Mouse (Mus musculus): ENCODE measurements around the gene Thbd.

The Thbd gene

DNA sequence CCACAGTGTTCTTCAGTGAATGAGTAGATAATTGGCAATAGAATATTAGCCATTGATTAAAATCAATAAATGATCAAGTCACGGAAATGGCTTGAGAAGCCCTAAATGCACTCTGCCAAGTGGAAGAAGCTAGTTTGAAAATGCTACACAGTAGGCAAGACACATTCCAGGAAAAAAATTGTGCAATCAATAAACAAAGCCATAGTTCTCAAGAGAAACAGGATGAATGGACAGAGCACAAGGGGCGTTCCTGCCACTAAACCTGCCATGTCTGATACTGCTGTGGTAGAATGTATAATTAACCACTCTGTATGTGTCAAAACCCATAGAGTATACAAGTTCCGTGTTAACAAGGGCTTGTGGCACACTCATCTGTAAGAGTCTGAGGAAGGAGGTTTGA, 19.6 kb upstream of the Thbd start:
- in situ Hi-C loops (cut with MboI; ENCODE audit: unreplicated experiment in 2 of 2), result no loop called here

DNA sequence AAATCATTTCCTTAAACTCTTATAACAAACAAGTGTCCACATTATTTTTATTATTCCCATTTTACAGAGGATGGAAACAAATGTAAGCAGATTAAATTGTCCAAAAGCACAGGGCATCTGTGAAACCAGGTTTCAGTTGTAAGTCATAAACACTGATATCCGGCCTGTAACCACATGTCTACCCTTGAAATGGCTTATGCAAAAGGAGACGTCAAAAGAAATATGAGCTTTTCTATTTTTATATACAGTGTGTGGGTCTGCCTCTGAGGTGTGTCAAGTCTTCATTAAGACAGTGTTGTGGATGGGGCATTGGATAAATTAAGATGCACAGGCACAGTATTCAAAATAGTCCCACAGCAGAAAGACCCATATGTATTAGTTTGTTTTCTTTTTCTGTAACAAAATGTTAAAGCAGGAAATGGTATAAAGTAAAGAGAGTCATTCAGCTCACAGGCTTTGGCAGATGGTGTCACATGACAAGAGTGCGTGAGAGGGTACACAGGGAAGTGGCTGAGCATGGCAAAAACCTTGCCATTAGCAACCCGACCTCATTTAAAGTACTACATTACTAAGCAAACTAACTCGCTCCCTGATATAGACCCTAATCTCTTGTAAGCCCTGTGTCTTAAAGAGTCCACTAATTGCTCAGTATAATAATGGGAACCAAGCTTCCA, 17.9 kb upstream of the Thbd start:
- in situ Hi-C loops (cut with MboI; ENCODE audit: unreplicated experiment in 2 of 2), result no loop called here

DNA sequence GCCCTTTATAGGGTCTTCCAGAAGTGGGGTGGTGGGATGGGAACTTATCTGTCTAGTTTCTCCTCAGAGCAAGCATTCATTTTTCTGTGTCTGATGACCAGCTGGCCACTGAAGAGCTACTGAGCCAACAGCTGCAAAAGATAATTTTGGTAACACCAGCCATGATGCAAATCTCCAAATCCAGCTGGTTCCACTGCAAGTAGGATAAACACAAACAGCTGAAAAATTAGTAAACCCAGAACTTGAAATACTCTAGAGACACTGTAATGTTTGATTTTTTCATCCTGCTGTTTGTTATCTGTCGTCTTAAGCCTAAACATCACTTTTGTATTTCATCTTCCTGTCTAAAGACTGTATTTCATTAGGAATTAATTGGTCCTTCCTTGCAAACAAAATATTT, 13.7 kb upstream of the Thbd start:
- in situ Hi-C loops (cut with MboI; ENCODE audit: unreplicated experiment in 2 of 2), result no loop called here

DNA sequence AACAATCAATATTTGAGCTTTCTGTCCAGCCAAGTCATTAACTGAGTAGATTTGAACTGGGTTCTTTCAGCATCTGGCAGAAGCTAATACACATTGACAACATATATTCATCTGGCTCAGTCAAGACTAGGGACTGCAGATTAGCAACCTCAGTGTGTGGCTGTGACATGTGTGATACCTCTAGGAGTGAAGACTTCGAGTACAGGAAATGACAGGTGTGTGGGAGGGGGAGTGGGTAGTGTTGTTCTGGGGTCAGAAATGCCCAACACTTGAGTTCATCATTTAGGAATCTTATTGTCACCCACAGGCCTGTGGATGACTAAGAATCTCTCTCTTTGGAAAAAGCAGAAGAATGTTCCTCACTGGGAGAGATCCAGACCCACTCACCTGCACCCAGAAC, 13.1 kb upstream of the Thbd start:
- in situ Hi-C loops (cut with MboI; ENCODE audit: unreplicated experiment in 2 of 2), result no loop called here

DNA sequence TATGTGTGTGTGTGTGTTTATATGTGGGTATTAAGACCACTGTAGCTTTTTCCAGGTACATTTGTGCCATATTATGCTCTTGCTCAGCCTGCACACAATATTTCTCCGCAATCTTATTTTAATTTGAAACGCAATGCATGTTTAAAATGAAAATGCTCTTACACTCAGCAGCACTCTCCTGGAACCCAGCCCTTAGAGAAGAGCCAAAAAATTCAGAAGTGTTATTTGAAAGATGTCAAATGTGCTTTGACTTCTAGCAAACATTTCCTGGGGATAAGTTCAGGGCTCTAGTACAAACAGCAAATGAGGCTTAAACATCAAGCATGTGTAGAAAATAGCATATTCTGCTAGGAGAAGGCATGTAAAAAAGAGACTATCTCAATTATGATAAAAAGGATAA, 11.8 kb upstream of the Thbd start:
- in situ Hi-C loops (cut with MboI; ENCODE audit: unreplicated experiment in 2 of 2), result no loop called here

DNA sequence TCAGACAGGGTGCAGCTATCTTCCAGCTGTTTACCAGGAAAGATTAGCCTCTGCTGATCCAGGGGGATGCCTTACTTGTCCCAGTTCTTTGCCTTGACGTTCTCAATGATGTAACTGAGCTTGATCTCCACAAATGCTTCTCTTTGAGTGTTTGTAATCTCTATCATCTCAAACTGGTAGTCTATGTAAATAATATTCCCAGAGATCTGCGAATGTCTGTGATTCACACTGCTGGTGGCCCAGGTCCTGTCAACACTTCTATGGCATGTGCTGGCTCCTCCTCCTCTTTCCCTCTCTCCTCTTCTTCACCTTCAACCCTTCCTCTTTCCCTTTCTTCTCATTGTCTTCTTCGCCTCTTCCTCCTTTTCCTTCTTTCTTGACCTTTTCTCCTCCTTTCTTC, 11.2 kb upstream of the Thbd start:
- in situ Hi-C loops (cut with MboI; ENCODE audit: unreplicated experiment in 2 of 2), result no loop called here

DNA sequence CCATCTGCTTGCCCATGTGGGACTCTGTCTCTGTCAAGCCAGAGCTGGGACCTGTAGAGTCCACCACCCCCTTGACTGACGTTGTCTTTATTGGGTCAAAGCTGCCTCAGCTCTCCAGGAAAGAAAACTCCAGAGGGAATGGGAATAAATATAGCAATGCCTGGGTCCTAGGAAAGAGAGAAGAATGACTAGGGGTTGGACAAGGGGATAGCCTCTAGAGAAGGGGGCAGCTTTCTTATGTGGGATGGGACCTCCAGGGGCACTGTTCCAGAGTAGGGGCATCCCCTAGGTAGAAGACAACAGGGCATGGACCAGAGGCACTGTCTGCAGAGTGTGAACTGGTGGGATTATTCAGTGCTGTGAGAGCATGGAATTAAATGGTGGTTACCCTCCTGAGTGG, 1.8 kb upstream of the Thbd start:
- in situ Hi-C loops (cut with MboI; ENCODE audit: unreplicated experiment in 2 of 2), result loop anchor here (5.0 to 10.0 kb wide), 4 partner anchors 122 to 245 kb away; no protein-coding TSS in a partner anchor

DNA sequence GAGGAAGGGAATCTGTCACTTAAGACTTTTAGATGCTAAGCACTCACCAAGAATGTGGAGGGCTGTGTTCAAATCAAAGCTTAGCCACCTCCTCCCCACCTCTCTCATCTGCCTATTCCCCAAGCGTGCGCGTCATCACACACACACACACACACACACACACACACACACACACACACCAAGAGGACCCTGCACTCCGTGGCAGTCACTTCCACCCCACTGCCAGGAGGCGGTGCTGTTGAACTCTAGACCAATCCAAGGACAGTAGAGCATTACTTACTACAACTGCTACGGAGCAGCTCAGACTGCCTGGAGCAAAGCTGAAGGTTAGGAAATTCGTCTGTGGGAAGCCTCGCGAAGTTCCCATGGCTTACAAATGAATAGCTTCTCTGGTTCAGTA, 1.2 kb upstream of the Thbd start:
- in situ Hi-C loops (cut with MboI; ENCODE audit: unreplicated experiment in 2 of 2), result loop anchor here (5.0 to 10.0 kb wide), 4 partner anchors 123 to 246 kb away; no protein-coding TSS in a partner anchor

DNA sequence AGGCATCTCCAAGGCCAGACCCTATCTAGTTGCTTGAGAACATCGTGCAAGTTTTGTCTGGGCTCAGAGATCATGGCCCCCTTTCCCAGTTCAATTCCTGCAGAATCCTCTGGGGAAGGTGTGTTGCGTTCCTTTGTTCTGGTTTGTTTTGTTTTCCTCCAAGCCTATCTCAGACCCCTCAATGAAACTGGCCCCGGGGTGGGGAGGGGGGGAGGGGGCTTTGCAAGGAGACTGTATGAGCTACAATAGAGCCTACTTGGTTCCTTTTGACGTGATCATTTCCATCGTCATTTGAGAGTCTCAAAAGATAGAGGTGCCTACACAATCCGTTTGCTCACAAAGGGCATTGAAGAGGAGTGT, 753 bp upstream of the Thbd start:
- in situ Hi-C loops (cut with MboI; ENCODE audit: unreplicated experiment in 2 of 2), result loop anchor here (5.0 to 10.0 kb wide), 4 partner anchors 124 to 246 kb away; no protein-coding TSS in a partner anchor

DNA sequence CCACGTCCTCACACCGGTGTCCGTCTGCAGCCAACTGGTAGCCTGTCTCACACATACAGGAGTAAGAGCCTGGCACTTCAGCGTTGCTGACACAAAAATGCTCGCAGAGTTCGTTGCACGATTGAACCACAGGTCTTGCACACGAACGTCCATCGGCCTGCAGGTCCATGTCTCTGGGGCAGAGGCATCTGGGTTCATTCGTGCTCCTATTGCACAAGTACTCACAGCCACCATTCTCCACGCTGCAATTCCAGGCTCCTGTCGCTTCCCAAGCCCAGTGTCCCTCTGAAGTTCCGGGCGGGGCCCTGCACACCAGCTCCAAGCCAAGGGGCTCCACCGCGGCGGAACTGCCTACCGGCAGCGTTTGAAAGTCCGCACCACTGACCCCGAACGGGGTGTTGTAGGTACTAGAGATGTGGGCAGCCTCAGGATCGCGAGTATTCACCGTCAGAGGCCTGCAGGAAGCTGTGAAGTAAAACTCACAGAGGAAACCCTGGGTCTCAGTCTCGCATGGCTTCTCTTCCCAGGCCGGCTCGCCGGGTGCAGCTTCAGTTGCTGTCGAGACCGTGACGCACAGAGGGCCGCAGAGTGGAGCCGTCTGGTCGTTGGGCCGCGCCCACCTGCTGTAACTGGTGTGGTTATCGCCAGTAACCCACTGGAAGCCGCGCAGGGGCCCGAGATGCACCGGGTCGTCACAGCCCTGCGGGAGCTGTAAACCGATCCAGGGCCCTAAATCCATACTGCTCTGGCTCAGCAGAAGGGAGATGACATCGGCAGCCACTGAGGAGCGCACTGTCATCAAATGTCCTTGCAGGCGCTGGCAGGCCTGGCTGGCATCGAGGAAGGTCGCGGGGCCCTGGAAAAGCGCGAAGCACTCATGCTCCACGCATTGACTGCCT, 768 bp downstream of the Thbd start:
- in situ Hi-C loops (cut with MboI; ENCODE audit: unreplicated experiment in 2 of 2), result loop anchor here (5.0 to 10.0 kb wide), 4 partner anchors 125 to 248 kb away; no protein-coding TSS in a partner anchor

DNA sequence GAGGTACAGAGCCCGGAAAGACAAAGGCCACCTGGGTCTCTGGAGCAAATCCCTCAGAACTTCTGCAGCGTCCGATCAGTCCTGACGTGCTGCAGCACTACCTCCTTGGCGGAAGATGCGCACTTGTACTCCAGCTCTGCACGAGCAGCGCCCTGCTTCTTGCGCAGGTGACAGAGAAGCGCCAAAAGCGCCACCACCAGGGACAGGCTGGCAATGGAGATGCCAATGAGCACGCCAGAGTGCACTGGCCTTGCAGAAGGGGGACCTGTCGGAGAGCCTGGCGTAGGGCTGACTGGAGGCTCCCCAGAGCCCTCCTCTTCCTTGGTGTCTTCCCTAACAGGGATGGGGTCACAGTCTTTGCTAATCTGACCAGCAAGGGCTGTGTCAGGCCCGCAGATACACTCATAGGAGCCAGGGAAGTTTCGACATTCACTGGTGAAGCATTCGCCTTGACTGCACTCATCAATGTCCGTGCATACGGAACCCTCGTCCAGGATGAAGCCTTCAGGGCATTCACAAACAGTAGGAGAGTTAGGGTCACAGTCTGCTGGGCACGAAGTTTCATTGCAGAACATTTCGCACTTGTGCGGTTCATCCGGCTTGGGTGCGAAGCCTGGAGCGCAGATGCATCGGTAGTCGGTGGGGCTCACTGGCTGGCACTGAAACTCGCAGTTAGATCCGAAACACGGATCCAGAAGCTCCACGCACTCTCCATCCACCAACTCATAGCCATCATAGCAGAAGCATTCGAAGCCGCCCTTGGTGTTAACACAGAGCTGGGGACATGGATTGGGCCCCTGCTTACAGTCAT, 1.6 kb downstream of the Thbd start:
- in situ Hi-C loops (cut with MboI; ENCODE audit: unreplicated experiment in 2 of 2), result loop anchor here (5.0 to 10.0 kb wide), 4 partner anchors 126 to 248 kb away; no protein-coding TSS in a partner anchor

DNA sequence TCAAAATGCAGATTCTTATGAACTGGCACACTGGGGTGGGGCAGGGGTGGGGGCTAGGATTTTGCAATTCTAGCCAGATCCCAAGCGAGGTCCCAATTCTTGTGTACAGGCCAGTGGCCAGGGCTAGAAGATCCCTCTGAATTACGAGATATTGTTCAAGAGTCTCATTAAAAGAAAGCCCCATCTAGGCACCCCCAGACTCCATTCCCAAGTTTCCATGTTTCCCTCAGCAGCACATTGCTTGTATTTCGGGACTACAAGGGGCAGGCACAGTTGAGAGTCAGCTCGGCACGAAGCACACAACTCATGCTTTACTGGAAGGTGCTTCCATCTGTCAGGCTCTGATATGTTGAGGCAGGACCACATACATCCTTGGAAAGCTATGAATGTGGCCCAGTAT, 3.1 kb downstream of the Thbd start:
- in situ Hi-C loops (cut with MboI; ENCODE audit: unreplicated experiment in 2 of 2), result loop anchor here (5.0 to 10.0 kb wide), 4 partner anchors 127 to 250 kb away; no protein-coding TSS in a partner anchor

DNA sequence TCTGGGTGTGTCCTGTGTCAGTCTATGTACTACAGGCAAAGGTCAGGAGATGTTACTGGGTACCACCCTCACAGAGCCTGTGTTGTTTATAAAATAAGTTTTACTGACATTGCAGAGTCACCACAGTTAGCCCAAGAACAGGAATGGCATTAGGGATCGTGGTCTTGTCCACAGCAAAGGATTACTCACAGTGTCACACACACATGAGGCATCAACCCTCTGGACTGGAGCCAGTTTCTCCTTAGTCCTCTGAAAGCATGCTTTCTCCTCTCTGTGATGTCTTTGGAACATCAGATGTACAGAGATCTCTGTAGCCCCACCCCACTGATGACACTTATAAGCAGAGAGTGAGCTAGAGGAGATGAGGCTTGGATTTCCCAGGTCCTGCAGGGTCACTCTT, 5.8 kb downstream of the Thbd start:
- in situ Hi-C loops (cut with MboI; ENCODE audit: unreplicated experiment in 2 of 2), result loop anchor here in 1 of 2 experiments (10.0 kb wide), 1 partner anchor 253 kb away; no protein-coding TSS in a partner anchor

DNA sequence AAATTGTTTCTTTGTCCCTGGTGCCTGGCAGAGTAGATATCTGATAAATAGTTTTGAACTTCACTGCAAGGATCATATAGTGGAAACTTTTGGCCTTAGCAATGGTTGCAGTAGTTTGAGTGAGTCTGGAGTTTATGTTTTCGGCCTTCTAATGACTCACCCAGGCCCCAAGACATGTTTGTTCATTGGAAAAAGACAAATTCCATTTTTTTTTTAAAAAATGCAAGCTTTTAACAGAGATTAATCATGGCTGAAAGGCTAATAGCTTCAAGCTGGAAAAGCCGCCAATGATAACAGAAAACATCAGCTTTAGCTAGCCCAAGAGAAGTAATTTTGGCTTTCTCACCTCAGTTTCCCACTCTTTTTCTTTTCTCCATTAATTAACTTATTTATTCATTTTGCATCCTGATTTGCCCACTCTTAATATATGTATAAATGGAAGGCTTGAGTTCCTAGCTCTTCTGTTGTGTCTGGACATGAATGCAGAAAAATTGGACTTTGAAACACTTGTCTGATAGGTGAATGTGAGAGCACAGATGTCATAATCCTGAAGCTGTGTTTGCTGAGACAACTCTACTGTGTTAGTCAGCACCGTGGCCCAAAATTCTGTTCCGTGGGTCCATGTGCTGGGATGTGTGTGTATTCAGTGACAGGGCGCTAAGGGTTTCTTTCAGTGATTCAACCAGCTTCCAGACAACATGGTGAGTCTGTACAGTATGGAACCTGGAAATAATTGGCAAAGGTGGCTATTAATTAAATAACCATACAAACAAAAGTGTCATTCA, 8.9 kb downstream of the Thbd start:
- in situ Hi-C loops (cut with MboI; ENCODE audit: unreplicated experiment in 2 of 2), result loop anchor here (25.0 kb wide), 1 partner anchor 488 kb away; the partner anchor contains the start of gene Cst3 (in 2 of the 2)

DNA sequence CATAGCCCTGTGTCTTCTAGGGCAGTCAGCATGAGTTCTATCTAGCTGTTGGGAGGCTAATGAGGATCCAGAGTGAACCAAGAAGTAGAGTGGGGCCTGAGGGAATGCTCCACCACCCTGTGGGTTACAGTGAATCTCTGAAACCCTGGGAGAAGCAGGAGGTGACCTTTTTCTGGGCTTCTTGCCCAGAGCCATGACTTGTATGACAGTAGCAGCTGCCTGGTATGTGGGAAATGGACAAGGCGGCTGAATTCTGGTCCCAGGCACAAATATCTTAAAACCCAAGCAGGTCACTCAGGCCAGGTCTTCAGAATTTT, 10.2 kb downstream of the Thbd start:
- in situ Hi-C loops (cut with MboI; ENCODE audit: unreplicated experiment in 2 of 2), result loop anchor here (25.0 kb wide), 1 partner anchor 490 kb away; the partner anchor contains the start of gene Cst3 (in 2 of the 2)

DNA sequence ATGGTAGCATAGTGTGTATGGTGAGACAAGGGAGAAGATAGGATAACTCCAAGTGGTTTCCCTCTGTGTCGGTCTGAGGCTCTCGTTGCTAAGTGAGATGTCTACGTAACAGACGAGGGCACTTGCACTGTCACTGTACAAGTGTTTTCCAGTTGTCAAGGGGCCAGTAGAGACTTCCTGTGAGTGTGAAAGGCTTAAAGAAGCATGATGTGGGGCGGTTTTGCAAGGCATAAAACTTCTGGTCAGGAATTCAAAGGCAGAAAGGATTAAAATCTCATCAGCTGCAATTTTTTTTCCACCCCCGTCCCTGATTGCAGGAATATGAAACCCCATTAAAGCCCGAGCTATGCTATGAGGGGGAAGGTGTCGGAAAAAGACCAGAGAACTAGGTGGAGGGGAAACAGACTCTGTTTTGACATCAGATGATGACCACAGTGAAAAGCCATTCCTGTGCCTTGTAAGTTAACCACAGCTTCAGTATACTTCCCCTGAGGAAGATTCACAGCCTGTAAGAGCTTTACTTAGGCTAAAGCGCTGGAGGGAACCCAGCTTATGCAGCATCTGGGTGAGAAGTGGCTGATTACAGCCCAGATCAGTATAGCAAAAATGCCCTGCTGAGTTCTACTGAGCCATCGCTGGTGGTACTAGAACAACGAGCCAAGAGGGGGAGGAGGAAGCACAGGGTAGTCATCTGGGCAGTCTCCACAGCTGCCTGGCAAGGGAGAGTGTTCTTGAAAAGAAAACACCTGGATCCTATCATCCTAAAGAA, 10.8 kb downstream of the Thbd start:
- in situ Hi-C loops (cut with MboI; ENCODE audit: unreplicated experiment in 2 of 2), result loop anchor here (25.0 kb wide), 1 partner anchor 490 kb away; the partner anchor contains the start of gene Cst3 (in 2 of the 2)

DNA sequence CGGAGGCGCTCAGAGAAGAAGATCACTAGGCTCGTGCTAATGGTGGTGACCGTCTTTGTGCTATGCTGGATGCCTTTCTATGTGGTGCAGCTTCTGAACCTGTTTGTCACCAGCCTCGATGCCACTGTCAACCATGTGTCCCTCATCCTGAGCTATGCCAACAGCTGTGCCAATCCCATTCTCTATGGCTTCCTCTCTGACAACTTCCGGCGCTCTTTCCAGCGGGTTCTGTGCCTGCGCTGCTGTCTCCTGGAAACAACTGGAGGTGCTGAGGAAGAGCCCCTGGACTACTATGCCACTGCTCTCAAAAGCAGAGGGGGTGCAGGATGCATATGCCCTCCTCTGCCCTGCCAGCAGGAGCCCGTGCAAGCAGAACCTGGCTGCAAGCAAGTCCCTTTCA, 11.8 kb downstream of the Thbd start:
- in situ Hi-C loops (cut with MboI; ENCODE audit: unreplicated experiment in 2 of 2), result loop anchor here (25.0 kb wide), 1 partner anchor 491 kb away; the partner anchor contains the start of gene Cst3 (in 2 of the 2)

DNA sequence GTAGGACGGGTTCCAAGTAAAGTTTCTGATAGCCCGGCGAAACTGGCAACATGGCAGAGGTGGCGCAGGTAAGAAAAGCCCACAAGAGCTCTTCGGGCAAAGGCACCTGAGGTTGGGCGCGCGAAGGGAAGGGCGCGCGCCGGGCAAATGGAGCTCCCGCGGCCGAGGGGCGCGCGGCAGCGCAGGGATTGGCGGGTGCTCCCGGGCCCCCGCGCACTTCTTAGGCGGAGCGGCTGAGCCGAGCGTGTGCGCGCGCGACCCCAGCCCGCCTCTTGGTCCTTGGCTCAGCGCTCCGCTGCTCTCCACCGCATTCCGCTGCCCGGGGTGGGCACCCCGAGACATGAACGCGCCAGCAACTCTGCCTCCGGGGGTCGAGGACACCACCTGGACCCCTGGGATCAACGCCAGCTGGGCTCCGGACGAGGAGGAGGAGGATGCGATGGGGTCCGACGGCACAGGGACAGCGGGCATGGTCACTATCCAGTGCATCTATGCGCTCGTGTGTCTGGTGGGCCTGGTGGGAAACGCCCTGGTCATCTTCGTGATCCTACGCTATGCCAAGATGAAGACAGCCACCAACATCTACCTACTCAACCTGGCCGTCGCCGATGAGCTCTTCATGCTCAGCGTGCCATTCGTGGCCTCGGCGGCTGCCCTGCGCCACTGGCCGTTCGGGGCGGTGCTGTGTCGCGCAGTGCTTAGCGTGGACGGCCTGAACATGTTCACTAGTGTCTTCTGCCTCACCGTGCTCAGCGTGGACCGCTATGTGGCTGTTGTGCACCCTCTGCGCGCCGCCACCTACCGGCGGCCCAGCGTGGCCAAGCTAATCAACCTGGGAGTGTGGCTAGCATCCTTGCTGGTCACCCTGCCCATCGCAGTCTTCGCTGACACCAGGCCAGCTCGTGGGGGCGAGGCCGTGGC, 12.6 kb downstream of the Thbd start, which contains the start of gene Sstr4:
Sstr4 (plus strand) TSS at position 214 of the 921 bp plus-strand sequence.
- in situ Hi-C loops (cut with MboI; ENCODE audit: unreplicated experiment in 2 of 2), result loop anchor here (25.0 kb wide), 1 partner anchor 492 kb away; the partner anchor contains the start of gene Cst3 (in 2 of the 2)

Measured in v-Abl transformed pro-B cells (cell line).